In genomic region chr14:8316366-8317193, GRCm38 (mm10) we compare ENCODE assay signal across 9 mouse cellular contexts. TPM values are rescaled to one million over a fixed set of nuclear protein-coding genes. Genes with fewer than 3 reads are reported as not detected.
DNase-seq lines count a peak whose midpoint lies in the region; ATAC-seq lines count a peak whose summit lies in the region.
"Had no signal": no experiment of that assay in that cellular context is flagged by ENCODE, and none has a peak within 500 bp of the region (broad histone marks: within the 10 kb centered on the region; RNA-seq: fewer than 3 reads in every experiment).

No protein-coding gene starts in this region.

- H3K9me3 ChIP-seq in lung, embryonic 16.5 days (ENCODE audit: control insufficient read depth, low read length): no peaks in the 10 kb centered on the region
- no peaks in the 10 kb centered on the region for H3K9me3 ChIP-seq in hindbrain, embryonic 13.5 days
- H3K9me3 ChIP-seq in liver, embryonic 15.5 days (replicated peaks): no peaks in the 10 kb centered on the region

- H3K27ac ChIP-seq in lung, embryonic 16.5 days (ENCODE audit: low read length): no peak overlapping the region
- H3K27ac ChIP-seq in hindbrain, embryonic 13.5 days: no peak overlapping the region
- no peak overlapping the region for H3K27ac ChIP-seq in liver, embryonic 15.5 days (replicated peaks)

- peak; percentile 36; the same call in 1 of the 2 replicates for ATAC-seq in lung, embryonic 16.5 days (ENCODE audit: low read depth)
- ATAC-seq in hindbrain, embryonic 13.5 days (ENCODE audit: low FRiP score): no peak; the same call in 1 of the 2 replicates
- ATAC-seq in liver, embryonic 15.5 days (ENCODE audit: insufficient read depth): no peak

- H3K4me2 ChIP-seq in lung, embryonic 16.5 days (ENCODE audit: low read depth, low read length): peak overlapping the region; percentile 51
- peak overlapping the region; percentile 58 for H3K4me2 ChIP-seq in hindbrain, embryonic 13.5 days
- H3K4me2 ChIP-seq in liver, embryonic 15.5 days: peak overlapping the region; percentile 38

- DNase-seq in lung, adult 18-20 months: no peak
- no peak for DNase-seq in spleen, adult 12 weeks (ENCODE audit: low spot score)
- no peak for DNase-seq in right cerebral cortex, postnatal 14 days
- no peak for DNase-seq in adrenal gland, postnatal 10 days
- DNase-seq in lung, postnatal 4 days: no peak

- H3K36me3 ChIP-seq in lung, embryonic 16.5 days (ENCODE audit: control insufficient read depth, insufficient read depth, low read length): no peaks in the 10 kb centered on the region
- H3K36me3 ChIP-seq in hindbrain, embryonic 13.5 days: no peaks in the 10 kb centered on the region
- no peaks in the 10 kb centered on the region for H3K36me3 ChIP-seq in liver, embryonic 15.5 days (replicated peaks)

- peaks cover 28% of the 10 kb centered on the region for H3K27me3 ChIP-seq in lung, embryonic 16.5 days (ENCODE audit: control insufficient read depth, insufficient read depth, low read depth, low read length)
- peaks cover 65% of the 10 kb centered on the region for H3K27me3 ChIP-seq in hindbrain, embryonic 13.5 days
- H3K27me3 ChIP-seq in liver, embryonic 15.5 days: peaks cover 39% of the 10 kb centered on the region

- 3% methylated on average over 23 of the region's 23 CpGs for WGBS in lung, embryonic 16.5 days
- 3% methylated on average over 23 of the region's 23 CpGs for WGBS in hindbrain, embryonic 13.5 days
- WGBS in liver, embryonic 15.5 days (ENCODE audit: insufficient replicate concordance): 5% methylated on average over 23 of the region's 23 CpGs

- H3K4me1 ChIP-seq in lung, embryonic 16.5 days (replicated peaks; ENCODE audit: control insufficient read depth, insufficient read depth, low read length): peaks cover 12% of the 10 kb centered on the region
- peaks cover 19% of the 10 kb centered on the region for H3K4me1 ChIP-seq in hindbrain, embryonic 13.5 days (replicated peaks)
- peaks cover 4% of the 10 kb centered on the region; the same call in 1 of the 2 replicates for H3K4me1 ChIP-seq in liver, embryonic 15.5 days (replicated peaks)

- H3K9ac ChIP-seq in lung, embryonic 16.5 days (ENCODE audit: low read length): no peak overlapping the region
- H3K9ac ChIP-seq in hindbrain, embryonic 13.5 days: peak overlapping the region; percentile 39; the same call in 1 of the 2 replicates
- H3K9ac ChIP-seq in liver, embryonic 15.5 days: no peak overlapping the region

- peak overlapping the region; percentile 29; the same call in 1 of the 2 replicates for H3K4me3 ChIP-seq in lung, embryonic 16.5 days (ENCODE audit: low read length)
- peak overlapping the region; percentile 35 for H3K4me3 ChIP-seq in hindbrain, embryonic 13.5 days
- no peak overlapping the region for H3K4me3 ChIP-seq in liver, embryonic 15.5 days (replicated peaks)
- H3K4me3 ChIP-seq: erythroblast, embryonic 14.5 days had no signal

RNA-seq across cellular contexts. Expression of gene Fam107a, which starts 1.2 kb away (rescaled TPM):
- 0.40 and 0.58 TPM in 2 replicates for polyA plus RNA-seq in lung, embryonic 16.5 days (2015; fragmentation: Nextera tagmentation; extraction: Ambion mirVana)
- 0.17 and 0.34 TPM in 2 replicates for polyA plus RNA-seq in hindbrain, embryonic 13.5 days (2015; fragmentation: Nextera tagmentation; extraction: Ambion mirVana)
- 0.07 TPM in 1 of 2 replicates, not detected in the other for polyA plus RNA-seq in liver, embryonic 15.5 days (2015; fragmentation: Nextera tagmentation; extraction: Ambion mirVana)
- total RNA-seq in adrenal gland, postnatal 10 days (2021): 1 to 10 TPM; 2.0 to 5.2 TPM
- polyA plus RNA-seq: erythroblast, embryonic 14.5 days had no signal

RNA-seq across cellular contexts. Expression of gene Acox2, which starts 57.4 kb away (rescaled TPM):
- polyA plus RNA-seq in lung, embryonic 16.5 days (2015; fragmentation: Nextera tagmentation; extraction: Ambion mirVana): 1.3 and 4.4 TPM in 2 replicates
- not detected in 2 replicates for polyA plus RNA-seq in hindbrain, embryonic 13.5 days (2015; fragmentation: Nextera tagmentation; extraction: Ambion mirVana)
- 47.0 and 60.4 TPM in 2 replicates for polyA plus RNA-seq in liver, embryonic 15.5 days (2015; fragmentation: Nextera tagmentation; extraction: Ambion mirVana)
- 10 to 100 TPM; 16.0 to 37.1 TPM for total RNA-seq in adrenal gland, postnatal 10 days (2021)
- polyA plus RNA-seq: erythroblast, embryonic 14.5 days had no signal
